Mouse (Mus musculus) liver, adult 2 months (tissue): ENCODE measurements at regions not wholly inside any gene's neighbourhood (a gene's known extent, or its start where the extent isn't known, plus 50 kb on each side); places are given as distances from the start of the nearest gene placed in this dataset.

ENCODE experiments used
- CTCF ChIP-seq: fragments of 200-500 bp; IDR thresholded peaks from 2 replicates; pipeline ENCODE4 v1.5.1; 2011; ENCODE audit warnings: low read depth, low read length, control low read depth
- POLR2A ChIP-seq: fragments of 200-500 bp; IDR thresholded peaks from 2 replicates; pipeline ENCODE4 v1.6.1; 2011; ENCODE audit warnings: low read length, control low read depth; ENCODE audit not compliant: insufficient read depth; ENCODE audit errors: extremely low read depth

GRCm38 (mm10) chr14:100864164-100864563 lies 336.0 kb downstream of the Prr30 start:
- TF ChIP-seq CTCF (no peak), POLR2A (no peak)
